Mouse (Mus musculus) right cerebral cortex, adult 18-20 months (tissue): Measurements from ENCODE around the gene Wars2.

ENCODE experiments used
- DNase-seq: peaks from one replicate; pipeline ENCODE4 v3.0.0; 2022; ENCODE audit warnings: mixed read lengths

Gene Wars2

GRCm38 (mm10) chr3:99248831-99249550, 108.1 kb downstream of the Wars2 start:
- no peak for DNase-seq

GRCm38 (mm10) chr3:99249551-99249870, 108.6 kb downstream of the Wars2 start:
- DNase-seq = no peak

GRCm38 (mm10) chr3:99249906-99250305, 109.0 kb downstream of the Wars2 start:
- DNase-seq = no peak

GRCm38 (mm10) chr3:99251271-99252165, 110.7 kb downstream of the Wars2 start:
- no peak for DNase-seq

GRCm38 (mm10) chr3:99252461-99253091, 111.7 kb downstream of the Wars2 start:
- no peak for DNase-seq

DNA sequence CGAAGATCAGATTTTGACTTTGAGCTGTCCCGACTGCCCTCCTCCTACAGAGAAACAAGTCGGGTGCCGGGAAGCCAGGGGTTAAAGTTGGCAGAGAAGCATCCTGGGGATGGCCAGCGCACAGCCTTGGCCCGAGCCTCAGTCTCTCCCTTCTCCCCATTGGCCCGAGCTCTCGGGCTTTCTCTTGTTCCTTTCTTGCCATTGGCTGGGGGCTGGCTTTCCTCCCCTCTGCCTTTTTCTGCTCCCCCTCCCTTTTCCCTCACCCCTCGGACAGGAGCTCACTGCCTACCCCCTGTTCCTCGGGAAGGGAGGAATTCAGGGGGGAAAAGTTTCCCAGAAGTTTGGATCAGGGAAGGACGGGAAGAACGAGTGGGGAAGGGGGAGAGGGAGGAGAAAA, 112.2 kb downstream of the Wars2 start:
- no peak for DNase-seq

DNA sequence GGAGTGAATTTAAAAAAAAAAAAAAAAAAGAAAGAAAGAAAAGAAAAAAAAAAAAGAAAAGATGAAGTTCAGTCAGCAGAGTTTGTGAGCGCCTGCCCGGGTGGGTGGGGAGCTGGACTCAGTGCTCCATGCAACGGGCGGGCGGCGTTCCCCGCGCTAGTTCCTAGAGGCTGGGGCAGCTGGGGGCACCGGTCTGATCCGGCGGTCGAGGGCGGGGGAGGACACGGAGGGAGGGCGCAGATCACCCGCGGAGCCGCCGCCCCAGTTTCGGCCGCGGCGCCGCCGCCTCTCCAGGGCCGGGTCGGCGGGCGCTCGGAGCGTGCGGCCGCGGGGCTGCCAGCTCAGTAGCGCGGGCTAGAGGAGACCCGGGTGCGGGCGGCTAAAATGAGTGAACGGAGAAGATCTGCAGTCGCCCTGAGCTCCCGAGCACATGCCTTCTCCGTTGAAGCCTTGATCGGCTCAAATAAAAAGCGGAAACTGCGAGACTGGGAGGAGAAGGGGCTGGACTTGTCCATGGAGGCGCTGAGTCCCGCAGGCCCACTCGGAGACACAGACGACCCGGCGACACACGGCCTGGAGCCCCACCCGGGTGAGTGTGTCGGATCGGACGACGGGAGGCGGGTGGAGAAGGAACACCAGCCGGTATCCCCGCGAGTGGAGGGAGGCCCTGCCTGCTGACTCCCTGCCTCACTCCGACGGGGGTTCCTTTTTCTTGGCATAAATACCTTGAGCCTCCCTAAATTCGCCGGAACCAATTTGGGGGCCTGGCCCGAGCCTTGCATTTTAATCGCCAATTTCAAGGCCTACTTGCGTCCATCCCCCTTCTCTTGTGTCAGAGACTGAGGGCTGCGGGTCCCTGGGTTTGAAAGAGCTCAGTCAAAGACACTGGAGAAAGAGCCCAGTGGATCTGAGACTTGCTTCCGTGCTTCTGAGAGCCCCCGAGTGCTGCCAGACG, 112.9 kb downstream of the Wars2 start:
- DNase-seq = peak; percentile 13

GRCm38 (mm10) chr3:99254559-99255151, 113.8 kb downstream of the Wars2 start:
- DNase-seq = no peak

- no peak for DNase-seq
Measured at GRCm38 (mm10) chr3:99255411-99256365, 114.8 kb downstream of the Wars2 start.

GRCm38 (mm10) chr3:99256366-99256750, 115.5 kb downstream of the Wars2 start:
- no peak for DNase-seq

DNA sequence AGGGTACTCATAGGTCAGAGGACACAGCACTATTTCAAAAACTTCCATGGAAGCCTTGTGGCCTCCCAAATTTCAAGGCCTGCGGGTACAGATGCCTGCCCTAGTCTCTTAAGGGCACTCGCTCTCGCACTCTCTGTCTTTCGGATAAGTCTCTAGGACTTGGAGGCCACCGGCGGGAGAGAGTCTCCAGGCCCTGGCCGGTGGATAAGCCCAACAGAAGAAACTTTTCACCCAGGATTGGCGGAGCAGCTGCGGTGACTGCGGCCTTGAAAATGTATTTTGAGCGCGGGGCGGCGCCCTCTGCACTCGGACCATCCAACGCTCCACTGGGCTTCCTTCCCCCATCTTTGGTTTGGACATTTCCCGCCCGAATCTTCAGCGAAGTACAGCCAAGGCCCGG, 115.9 kb downstream of the Wars2 start:
- DNase-seq = no peak

DNA sequence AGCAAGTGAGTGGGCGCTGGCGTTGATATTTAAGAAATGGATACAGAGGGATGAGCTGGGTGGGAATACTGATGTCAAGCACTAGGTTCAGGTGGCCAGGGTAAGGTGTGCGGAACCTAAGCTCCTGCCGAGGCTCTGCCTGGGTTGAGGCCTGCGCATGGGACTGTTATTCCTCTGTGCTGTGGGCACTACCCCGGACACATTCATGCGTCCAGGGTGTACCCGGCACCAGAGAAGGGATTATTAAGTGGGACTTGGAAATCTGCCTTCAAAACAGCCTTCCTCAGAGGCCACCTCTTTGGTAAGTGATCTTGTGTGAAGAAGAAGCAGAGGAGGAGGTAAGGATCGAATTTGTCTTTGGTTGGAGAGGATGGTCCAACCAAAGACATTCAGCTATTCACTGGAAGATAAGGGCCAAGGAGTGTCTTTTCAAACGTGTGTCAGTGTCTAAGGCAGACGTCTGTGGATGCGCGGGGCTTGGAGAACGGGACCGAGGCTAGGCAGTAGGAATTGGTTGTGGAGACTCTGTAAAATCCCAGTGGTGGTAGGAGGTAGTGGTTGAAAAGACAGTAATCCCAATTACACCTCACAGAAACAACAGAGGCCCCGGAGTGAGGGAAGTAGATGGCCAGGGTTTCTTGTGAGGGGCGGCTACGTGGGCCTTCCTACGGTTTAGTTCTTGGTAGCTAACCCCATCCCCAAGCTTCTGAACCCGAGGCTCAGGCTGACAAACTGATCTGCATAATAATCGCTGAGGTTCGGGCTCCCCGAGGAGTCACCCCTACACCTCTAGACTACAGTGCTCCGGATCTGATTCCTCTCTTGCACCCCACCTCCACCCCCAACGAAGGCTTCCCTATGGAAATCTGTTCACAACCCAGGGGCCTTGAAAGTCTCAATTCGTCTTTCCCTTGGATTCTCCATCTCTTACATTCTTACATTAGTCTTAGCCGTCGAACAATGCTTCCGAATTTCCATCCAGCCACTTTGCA, 117.0 kb downstream of the Wars2 start:
- no peak for DNase-seq

GRCm38 (mm10) chr3:99259741-99260270, 118.9 kb downstream of the Wars2 start:
- DNase-seq = no peak

GRCm38 (mm10) chr3:99260395-99260794, 119.5 kb downstream of the Wars2 start:
- no peak for DNase-seq

- DNase-seq = no peak
Measured at GRCm38 (mm10) chr3:99261371-99261791, 120.5 kb downstream of the Wars2 start.

GRCm38 (mm10) chr3:99261986-99262385, 121.1 kb downstream of the Wars2 start:
- DNase-seq = no peak

DNA sequence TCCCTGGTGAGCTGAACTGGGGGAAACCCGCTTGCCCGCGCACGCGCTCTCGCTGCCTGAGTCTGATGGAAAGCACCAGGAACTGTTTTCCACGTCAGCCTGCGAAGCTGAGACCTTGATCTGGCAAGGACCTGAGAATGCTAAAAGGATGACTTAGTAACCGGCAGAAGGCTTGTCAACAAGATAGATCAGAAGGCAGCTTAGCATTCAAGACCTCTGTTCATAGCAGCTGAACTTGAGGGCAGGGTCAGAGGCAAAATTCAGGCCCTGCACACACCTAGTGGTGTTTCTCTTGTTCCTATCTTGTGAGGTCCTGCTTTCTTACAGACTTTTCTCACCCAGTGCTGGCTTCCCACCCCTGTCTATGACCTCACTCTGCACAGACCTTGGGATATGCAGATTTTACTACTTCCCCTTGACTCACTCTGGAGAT, 122.6 kb downstream of the Wars2 start:
- DNase-seq = no peak

- DNase-seq = no peak
Measured at GRCm38 (mm10) chr3:99264695-99265094, 123.8 kb downstream of the Wars2 start.

DNA sequence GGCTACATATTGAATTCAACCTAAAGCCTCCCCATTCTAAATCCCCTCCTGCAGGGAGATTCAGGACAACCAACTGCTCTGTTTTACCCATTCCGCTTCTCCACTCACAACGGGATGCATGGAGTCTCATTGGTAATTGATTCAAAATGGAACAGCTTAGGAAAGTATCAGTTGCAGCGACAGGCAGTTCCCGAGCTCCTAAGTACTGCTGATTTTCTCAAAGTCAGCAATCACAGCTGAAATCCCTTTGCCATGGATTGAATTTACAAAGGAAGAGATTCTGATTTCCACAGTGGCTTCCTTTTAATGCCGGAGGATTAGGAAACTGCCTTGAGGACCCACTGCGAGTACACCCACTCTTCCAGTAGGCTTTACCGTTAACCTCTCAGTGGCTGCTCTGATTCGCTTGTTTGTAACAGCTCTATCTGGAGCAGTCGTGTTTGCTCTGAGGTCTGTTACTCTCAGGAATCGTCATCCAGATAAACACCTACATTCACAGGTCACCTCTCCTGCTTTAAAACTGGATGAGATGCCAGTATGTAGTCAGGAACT, 126.0 kb downstream of the Wars2 start:
- DNase-seq = no peak
